Mouse (Mus musculus): ENCODE results near the gene Aqp9.

The Aqp9 gene

DNA sequence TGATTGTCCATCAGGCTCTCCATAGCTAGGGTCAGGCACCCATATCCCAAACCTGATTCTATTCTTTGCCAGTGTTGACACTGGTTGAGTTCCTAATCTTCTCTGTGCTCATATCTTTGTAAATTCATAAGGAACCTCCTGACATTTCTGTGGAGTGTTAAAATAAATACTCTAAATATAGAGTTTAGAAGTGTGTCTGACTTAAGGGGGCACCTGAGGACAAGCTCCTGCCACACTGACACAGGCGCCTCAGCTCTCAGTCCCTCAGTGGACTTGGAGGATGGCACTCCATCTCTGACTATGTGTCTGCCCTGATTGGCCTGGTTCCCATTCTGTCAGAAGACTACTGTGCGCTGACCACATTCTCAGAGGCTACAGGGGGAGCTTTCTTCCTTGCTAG, 97.9 kb downstream of the Aqp9 start:
- in situ Hi-C loops (cut with MboI; ENCODE audit: low sequenced_read_pairs), result loop anchor here (10.0 kb wide), 1 partner anchor 396 kb away; the partner anchor contains the start of gene Adam10

DNA sequence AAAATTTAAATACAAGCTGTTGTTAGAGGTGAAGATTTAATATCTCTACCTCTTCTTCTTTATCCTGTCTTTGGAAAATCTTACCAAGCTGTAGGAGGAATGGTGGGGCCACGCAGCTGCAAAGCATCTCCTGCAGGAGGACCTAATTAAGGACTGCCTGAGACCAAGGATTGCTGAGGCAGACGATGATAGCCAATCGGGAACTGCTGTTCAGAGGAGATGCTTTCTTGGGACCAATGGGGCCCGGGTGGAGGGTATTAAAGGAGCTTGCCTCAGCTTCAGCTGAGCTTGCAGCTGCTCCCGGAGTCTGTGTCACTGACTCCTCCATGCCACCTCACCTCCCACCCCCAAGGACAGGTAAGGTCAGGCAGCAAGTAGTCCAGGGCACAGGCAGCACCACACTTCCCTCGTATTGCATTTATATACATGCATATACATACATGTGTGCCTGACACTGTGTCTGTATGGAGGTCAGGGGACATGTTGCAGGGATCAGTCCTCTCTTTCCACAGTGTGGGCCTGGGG, 99.6 kb downstream of the Aqp9 start:
- in situ Hi-C loops (cut with MboI; ENCODE audit: low sequenced_read_pairs), result no loop called here

DNA sequence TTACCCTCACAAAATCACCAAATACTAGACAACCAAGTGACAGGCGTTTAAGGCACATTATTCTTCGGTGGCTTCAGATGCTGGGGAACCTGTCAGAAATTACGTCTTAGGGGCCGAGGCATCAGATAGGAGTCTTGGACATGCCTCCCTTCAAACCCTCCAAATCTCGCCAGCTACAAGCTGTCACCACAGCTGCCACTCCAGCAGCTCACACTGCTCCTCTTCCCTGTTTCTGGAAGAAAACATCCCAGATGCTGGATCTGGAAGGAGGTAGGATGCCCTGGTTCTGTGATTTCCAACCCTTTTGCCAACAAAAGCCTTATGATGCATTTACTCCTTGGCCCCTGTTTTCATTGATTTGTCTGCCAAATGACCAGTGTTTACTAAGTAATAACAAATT, 101.3 kb downstream of the Aqp9 start:
- in situ Hi-C loops (cut with MboI; ENCODE audit: low sequenced_read_pairs), result no loop called here

DNA sequence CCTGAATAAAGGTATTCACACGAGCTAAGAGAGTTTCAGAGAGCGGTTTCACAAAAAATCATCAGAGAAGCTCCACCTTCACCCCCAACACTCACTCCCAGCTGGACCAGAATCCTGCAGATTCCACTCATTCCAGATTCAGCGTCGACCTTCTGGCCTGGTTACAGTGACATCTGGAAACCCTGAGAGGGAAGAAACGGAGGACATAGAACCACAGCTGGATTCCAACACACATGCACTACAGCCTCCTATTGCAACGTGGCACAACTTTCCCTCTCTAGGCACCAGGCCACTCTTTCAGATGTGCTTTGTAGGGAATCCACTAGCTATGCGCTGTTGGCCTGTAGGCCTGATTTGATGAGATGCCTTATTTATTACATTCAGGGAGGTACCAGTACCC, 102.0 kb downstream of the Aqp9 start:
- in situ Hi-C loops (cut with MboI; ENCODE audit: low sequenced_read_pairs), result no loop called here

DNA sequence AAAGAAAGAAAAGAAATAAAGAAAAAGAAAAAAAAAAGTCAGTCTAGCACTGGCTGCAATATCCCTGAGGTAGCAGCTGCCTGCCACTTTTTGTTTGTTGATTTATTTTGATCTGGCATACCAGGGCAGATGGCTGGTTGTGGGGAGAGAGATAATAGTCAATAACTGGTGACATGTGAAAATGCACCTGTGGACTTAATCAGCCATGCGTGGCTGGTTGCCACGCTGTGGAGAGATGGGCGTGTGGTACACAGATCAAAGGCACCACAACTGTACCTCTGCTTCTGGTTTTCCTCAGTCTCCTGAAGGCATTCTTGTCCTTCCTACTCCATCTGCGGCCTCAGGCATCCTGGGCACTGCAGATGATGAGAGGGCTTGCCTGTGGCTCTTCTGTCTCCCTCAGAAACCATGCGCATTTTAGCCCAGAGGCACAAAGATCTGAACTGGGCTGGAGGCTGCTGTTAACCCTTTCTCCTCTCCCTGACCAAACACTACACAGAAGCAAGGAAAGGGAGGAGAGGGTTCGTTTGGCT, 103.1 kb downstream of the Aqp9 start:
- in situ Hi-C loops (cut with MboI; ENCODE audit: low sequenced_read_pairs), result no loop called here

DNA sequence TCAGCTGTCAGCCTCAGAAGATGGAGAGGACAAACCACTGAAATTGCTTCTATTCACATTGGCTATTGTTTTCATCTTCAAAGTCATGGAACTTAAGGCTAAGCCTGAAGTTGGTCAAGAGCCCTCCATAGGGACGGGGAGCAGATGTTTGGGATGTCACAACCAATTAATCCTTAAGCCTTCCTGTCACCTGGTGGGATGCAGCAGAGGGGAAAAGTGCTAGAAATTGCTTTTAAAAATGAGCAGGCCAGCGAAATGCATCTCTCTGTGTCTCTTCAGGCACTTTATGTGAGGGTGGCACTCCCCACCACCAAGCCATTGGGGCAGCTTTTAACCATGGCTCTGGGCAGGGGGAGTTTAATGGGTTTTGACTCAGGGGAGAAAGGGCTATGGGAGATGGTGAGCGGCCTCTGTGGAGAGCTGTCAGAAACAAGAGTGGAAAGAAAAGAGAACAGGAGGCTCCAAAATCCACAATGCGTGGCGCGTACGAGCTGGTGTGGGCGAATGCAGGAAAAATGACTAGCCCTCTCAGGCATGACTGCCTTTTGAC, 104.1 kb downstream of the Aqp9 start:
- in situ Hi-C loops (cut with MboI; ENCODE audit: low sequenced_read_pairs), result no loop called here

DNA sequence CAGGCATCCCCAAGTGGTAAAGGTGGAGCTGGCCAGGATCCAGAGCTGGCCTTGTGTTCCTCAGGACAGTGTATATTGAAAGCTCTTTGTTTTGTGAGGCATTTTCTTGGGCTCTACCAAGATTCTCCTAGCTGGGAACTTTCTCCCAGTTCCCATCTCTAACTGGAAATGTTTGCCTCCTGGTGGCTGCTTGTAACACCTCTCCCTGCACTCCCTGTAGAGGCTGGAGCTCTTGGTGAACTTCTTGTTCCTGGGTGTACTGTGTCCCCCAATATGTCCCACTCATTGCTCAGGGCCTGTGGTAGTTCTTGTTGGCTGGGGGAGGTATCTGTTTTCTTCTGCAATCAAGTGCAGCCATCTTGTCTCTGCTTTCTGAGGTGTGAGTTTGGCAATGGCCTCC, 104.9 kb downstream of the Aqp9 start:
- in situ Hi-C loops (cut with MboI; ENCODE audit: low sequenced_read_pairs), result no loop called here

DNA sequence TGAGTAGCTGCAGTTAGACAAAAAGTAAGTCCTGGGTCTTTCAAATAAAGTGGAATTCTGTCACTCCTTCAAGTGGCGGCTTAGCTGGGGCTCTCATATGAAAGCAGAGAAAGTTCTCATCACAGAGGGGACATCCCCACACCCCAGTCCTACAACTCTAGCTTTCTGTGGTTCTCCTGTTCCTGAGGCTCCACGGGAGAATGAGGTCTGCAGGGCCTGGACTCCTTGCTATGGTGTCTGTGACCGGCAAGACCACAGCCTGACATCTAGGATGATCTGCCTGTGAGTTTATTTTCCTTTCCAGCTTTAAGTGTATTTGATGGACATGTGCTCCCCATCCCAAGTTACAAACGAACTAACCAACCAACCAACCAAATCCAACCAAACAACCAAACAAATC, 105.5 kb downstream of the Aqp9 start:
- in situ Hi-C loops (cut with MboI; ENCODE audit: low sequenced_read_pairs), result no loop called here

DNA sequence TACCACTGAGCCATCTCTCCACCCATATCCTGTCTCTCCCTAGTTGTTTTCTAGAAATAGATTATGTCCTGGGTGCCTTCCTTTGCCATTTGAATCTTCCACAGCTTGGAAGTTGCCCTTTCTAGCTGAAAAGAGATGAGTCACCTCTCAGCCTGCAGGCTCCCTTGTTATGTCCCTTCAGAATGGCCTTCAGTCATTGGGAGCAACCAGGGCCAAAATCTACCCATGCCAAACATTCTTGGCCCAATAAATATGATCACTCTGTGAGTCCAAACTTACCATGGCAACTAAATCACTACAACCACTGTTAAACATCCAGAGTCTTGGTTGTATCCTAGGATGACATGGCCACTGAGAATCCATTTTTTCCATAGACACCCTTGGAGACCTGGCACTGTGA, 106.2 kb downstream of the Aqp9 start:
- in situ Hi-C loops (cut with MboI; ENCODE audit: low sequenced_read_pairs), result no loop called here
